Mouse (Mus musculus) stomach, postnatal 0 days (tissue): ENCODE results near the gene 1700001K19Rik.

ENCODE experiments used
- CTCF ChIP-seq: IDR thresholded peaks from 2 replicates; pipeline ENCODE4 v1.5.1; 2016; ENCODE audit warnings: antibody characterized with exemption, low read depth, mild to moderate bottlenecking, moderate library complexity
- EP300 ChIP-seq: optimal IDR thresholded peaks from 2 replicates; pipeline ENCODE3; 2016; ENCODE audit warnings: antibody characterized with exemption

GRCm38 (mm10) chr12:110700730-110701129, 18.3 kb upstream of the 1700001K19Rik start:
- TF ChIP-seq EP300 (no peak), CTCF (no peak)
